Mouse (Mus musculus) liver, embryonic 14.5 days (tissue): Measurements from ENCODE around the gene Myh7b.
A peak's percentile ranks its signal among the peaks of the same experiment; 100 is the strongest.

ENCODE experiments used
- CTCF ChIP-seq: IDR thresholded peaks from 2 replicates; pipeline ENCODE4 v1.5.1; 2016; ENCODE audit warnings: antibody characterized with exemption, low read depth, control low read depth
- EP300 ChIP-seq: IDR thresholded peaks from 2 replicates; pipeline ENCODE4 v1.6.1; 2016; ENCODE audit warnings: antibody characterized with exemption, low read depth

- no peak for TF ChIP-seq EP300
- TF ChIP-seq CTCF: peak; percentile 75
Measured at GRCm38 (mm10) chr2:155673546-155673945, 62.5 kb downstream of the Myh7b start.
